16 mouse cellular contexts compared by ENCODE assay signal in genomic region chr8:109798721-109799120, GRCm38 (mm10).
"Had no signal": no experiment of that assay in that cellular context is flagged by ENCODE, and none has a peak within 500 bp of the region (broad histone marks: within the 10 kb centered on the region; RNA-seq: fewer than 3 reads in every experiment).

No protein-coding gene starts in this region.

- H3K27me3 ChIP-seq: midbrain, embryonic 13.5 days; midbrain, embryonic 15.5 days; neural tube, embryonic 12.5 days had no signal

- H3K4me1 ChIP-seq: neural tube, embryonic 12.5 days had no signal

- H3K27ac ChIP-seq: midbrain, embryonic 13.5 days; midbrain, embryonic 15.5 days; neural tube, embryonic 12.5 days had no signal

- H3K4me2 ChIP-seq: lung, embryonic 14.5 days; midbrain, embryonic 11.5 days; midbrain, embryonic 13.5 days; midbrain, embryonic 15.5 days; neural tube, embryonic 12.5 days had no signal

- DNase-seq: lung, adult 18-20 months; lung, embryonic 14.5 days; lung, postnatal 10 days; lung, postnatal 4 days; retina, postnatal 1 day; right cerebral cortex, adult 18-20 months; right cerebral cortex, postnatal 25 days; right cerebral cortex, postnatal 4 days; spleen, adult 18-20 months; thymus, adult 18-20 months; thymus, postnatal 14 days; thymus, postnatal 36 days had no signal

- H3K9me3 ChIP-seq: midbrain, embryonic 13.5 days; midbrain, embryonic 15.5 days; neural tube, embryonic 12.5 days had no signal

- H3K9ac ChIP-seq: lung, embryonic 14.5 days; midbrain, embryonic 13.5 days; midbrain, embryonic 15.5 days; neural tube, embryonic 12.5 days had no signal

- H3K4me3 ChIP-seq: midbrain, embryonic 13.5 days; midbrain, embryonic 15.5 days; neural tube, embryonic 12.5 days had no signal

- H3K36me3 ChIP-seq: midbrain, embryonic 13.5 days; midbrain, embryonic 15.5 days; neural tube, embryonic 12.5 days had no signal

- ATAC-seq: midbrain, embryonic 13.5 days; midbrain, embryonic 15.5 days had no signal
